Mouse (Mus musculus): Measurements from ENCODE around the gene Slc37a1. TPM values are rescaled to one million over a fixed set of nuclear protein-coding genes. Genes with fewer than 3 reads are reported as not detected.

Slc37a1 gene
- polyA plus RNA-seq, 1 experiment = 21.9 TPM

GRCm38 (mm10) chr17:31318906-31319767, 32.5 kb downstream of the Slc37a1 start:
- Histone ChIP-seq H3K4me1 (ENCODE audit: control insufficient read depth, insufficient read depth, low read length) (no peaks in the 10 kb centered on the region), H3K27ac (ENCODE audit: control insufficient read depth, insufficient read depth, low read depth, low read length, poor library complexity) (no peak overlapping the region), H3K4me3 (replicated peaks; ENCODE audit: control insufficient read depth, low read depth, low read length) (no peak overlapping the region)
- 87% methylated on average over 19 of the region's 19 CpGs for WGBS
- TF ChIP-seq CTCF (IDR thresholded peaks at IDR 0.05; ENCODE audit: control insufficient read depth, insufficient read depth, low read length) (no peak), POLR2A (IDR thresholded peaks at IDR 0.05; ENCODE audit: borderline replicate concordance, control insufficient read depth, low read depth, low read length) (no peak)

- no peak overlapping the region for H3K27ac ChIP-seq (ENCODE audit: control insufficient read depth, insufficient read depth, low read depth, low read length, poor library complexity)
- WGBS = 83% methylated on average over 12 of the region's 12 CpGs
- no peaks in the 10 kb centered on the region for H3K4me1 ChIP-seq (ENCODE audit: control insufficient read depth, insufficient read depth, low read length)
- TF ChIP-seq CTCF (IDR thresholded peaks at IDR 0.05; ENCODE audit: control insufficient read depth, insufficient read depth, low read length) (no peak), POLR2A (IDR thresholded peaks at IDR 0.05; ENCODE audit: borderline replicate concordance, control insufficient read depth, low read depth, low read length) (no peak)
- no peak overlapping the region for H3K4me3 ChIP-seq (replicated peaks; ENCODE audit: control insufficient read depth, low read depth, low read length)
These were observed 34.8 kb downstream of the Slc37a1 start for GRCm38 (mm10) chr17:31321425-31321824.

- no peak overlapping the region for H3K4me3 ChIP-seq (replicated peaks; ENCODE audit: control insufficient read depth, low read depth, low read length)
- 77% methylated on average over 4 of the region's 4 CpGs for WGBS
- H3K4me1 ChIP-seq (ENCODE audit: control insufficient read depth, insufficient read depth, low read length) = no peaks in the 10 kb centered on the region
- no peak overlapping the region for H3K27ac ChIP-seq (ENCODE audit: control insufficient read depth, insufficient read depth, low read depth, low read length, poor library complexity)
- TF ChIP-seq POLR2A (IDR thresholded peaks at IDR 0.05; ENCODE audit: borderline replicate concordance, control insufficient read depth, low read depth, low read length) (no peak), CTCF (IDR thresholded peaks at IDR 0.05; ENCODE audit: control insufficient read depth, insufficient read depth, low read length) (no peak)
These were observed 35.9 kb downstream of the Slc37a1 start for GRCm38 (mm10) chr17:31322446-31322845.

GRCm38 (mm10) chr17:31323379-31323778, 36.8 kb downstream of the Slc37a1 start:
- H3K27ac ChIP-seq (ENCODE audit: control insufficient read depth, insufficient read depth, low read depth, low read length, poor library complexity) = no peak overlapping the region
- no peak overlapping the region for H3K4me3 ChIP-seq (replicated peaks; ENCODE audit: control insufficient read depth, low read depth, low read length)
- WGBS = 85% methylated on average over 4 of the region's 4 CpGs
- H3K4me1 ChIP-seq (ENCODE audit: control insufficient read depth, insufficient read depth, low read length) = no peaks in the 10 kb centered on the region
- TF ChIP-seq POLR2A (IDR thresholded peaks at IDR 0.05; ENCODE audit: borderline replicate concordance, control insufficient read depth, low read depth, low read length) (no peak), CTCF (IDR thresholded peaks at IDR 0.05; ENCODE audit: control insufficient read depth, insufficient read depth, low read length) (no peak)

- no peak for TF ChIP-seq CTCF (IDR thresholded peaks at IDR 0.05; ENCODE audit: control insufficient read depth, insufficient read depth, low read length)
- no peak for TF ChIP-seq POLR2A (IDR thresholded peaks at IDR 0.05; ENCODE audit: borderline replicate concordance, control insufficient read depth, low read depth, low read length)
- Histone ChIP-seq H3K27ac (ENCODE audit: control insufficient read depth, insufficient read depth, low read depth, low read length, poor library complexity) (no peak overlapping the region), H3K4me1 (ENCODE audit: control insufficient read depth, insufficient read depth, low read length) (no peaks in the 10 kb centered on the region), H3K4me3 (replicated peaks; ENCODE audit: control insufficient read depth, low read depth, low read length) (no peak overlapping the region)
- 87% methylated on average over 8 of the region's 8 CpGs for WGBS
These were observed 37.6 kb downstream of the Slc37a1 start for GRCm38 (mm10) chr17:31324227-31324626.

GRCm38 (mm10) chr17:31325451-31326219, 39.0 kb downstream of the Slc37a1 start:
- WGBS = 63% methylated on average over 13 of the region's 13 CpGs
- Histone ChIP-seq H3K4me1 (ENCODE audit: control insufficient read depth, insufficient read depth, low read length) (no peaks in the 10 kb centered on the region), H3K27ac (ENCODE audit: control insufficient read depth, insufficient read depth, low read depth, low read length, poor library complexity) (peak overlapping the region; percentile 42; the same call in 1 of the 2 replicates), H3K4me3 (replicated peaks; ENCODE audit: control insufficient read depth, low read depth, low read length) (no peak overlapping the region)
- TF ChIP-seq CTCF (IDR thresholded peaks at IDR 0.05; ENCODE audit: control insufficient read depth, insufficient read depth, low read length) (peak; percentile 48; the same call in 1 of the 2 replicates), POLR2A (IDR thresholded peaks at IDR 0.05; ENCODE audit: borderline replicate concordance, control insufficient read depth, low read depth, low read length) (no peak)

- 42% methylated on average over 9 of the region's 9 CpGs for WGBS
- no peaks in the 10 kb centered on the region for H3K4me1 ChIP-seq (ENCODE audit: control insufficient read depth, insufficient read depth, low read length)
These were observed 39.7 kb downstream of the Slc37a1 start for GRCm38 (mm10) chr17:31326220-31326852.

GRCm38 (mm10) chr17:31328466-31328865, 41.9 kb downstream of the Slc37a1 start:
- no peak overlapping the region for H3K27ac ChIP-seq (ENCODE audit: control insufficient read depth, insufficient read depth, low read depth, low read length, poor library complexity)
- no peak overlapping the region for H3K4me3 ChIP-seq (replicated peaks; ENCODE audit: control insufficient read depth, low read depth, low read length)
- TF ChIP-seq POLR2A (IDR thresholded peaks at IDR 0.05; ENCODE audit: borderline replicate concordance, control insufficient read depth, low read depth, low read length) (no peak), CTCF (IDR thresholded peaks at IDR 0.05; ENCODE audit: control insufficient read depth, insufficient read depth, low read length) (peak; percentile 23; the same call in 1 of the 2 replicates)
- 92% methylated on average over 4 of the region's 4 CpGs for WGBS
- H3K4me1 ChIP-seq (ENCODE audit: control insufficient read depth, insufficient read depth, low read length) = no peaks in the 10 kb centered on the region

More at GRCm38 (mm10) chr17:31326220-31326852, 39.7 kb downstream of the Slc37a1 start:
- Histone ChIP-seq H3K4me3 (replicated peaks; ENCODE audit: control insufficient read depth, low read depth, low read length) (no peak overlapping the region), H3K27ac (ENCODE audit: control insufficient read depth, insufficient read depth, low read depth, low read length, poor library complexity) (no peak overlapping the region; the same call in none of the 2 replicates)
- TF ChIP-seq POLR2A (IDR thresholded peaks at IDR 0.05; ENCODE audit: borderline replicate concordance, control insufficient read depth, low read depth, low read length) (no peak), CTCF (IDR thresholded peaks at IDR 0.05; ENCODE audit: control insufficient read depth, insufficient read depth, low read length) (no peak)

All from bone marrow, adult 2 months (tissue).